Mouse (Mus musculus) ES-E14 (cell line): ENCODE measurements around the gene Psmb8.

Source experiments
- CHD2 ChIP-seq: IDR thresholded peaks from 2 replicates; pipeline ENCODE4 v1.6.1; 2014; ENCODE audit warnings: mild to moderate bottlenecking, low read depth, low read length, inconsistent platforms
- ZC3H11A ChIP-seq: IDR thresholded peaks from 2 replicates; pipeline ENCODE4 v1.6.1; 2012; ENCODE audit warnings: low read depth, mild to moderate bottlenecking, inconsistent platforms, low read length, borderline replicate concordance

DNA sequence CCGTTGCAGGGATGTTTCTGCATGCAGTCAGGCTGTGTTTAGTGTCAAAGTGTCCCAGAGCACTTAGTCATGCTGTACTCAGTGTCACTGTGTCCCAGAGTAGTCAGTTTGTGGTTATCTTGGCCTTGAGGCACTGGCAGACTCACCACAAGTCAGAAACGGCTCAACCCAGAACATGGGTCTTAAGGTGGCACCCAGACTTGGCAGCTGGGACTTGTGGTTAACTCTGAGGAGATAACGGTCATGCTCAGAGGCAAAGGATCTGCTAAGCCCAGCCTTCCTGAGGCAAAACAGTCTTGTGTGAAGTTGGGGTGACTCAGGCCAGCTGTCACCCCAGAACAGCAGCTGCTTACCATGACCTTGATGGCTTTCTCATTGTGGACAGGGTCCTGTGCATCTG is 13.1 kb downstream of the Psmb8 start:
- TF ChIP-seq CHD2 = no peak
- no peak for TF ChIP-seq ZC3H11A
